Mouse (Mus musculus) adipose tissue, adult 10 weeks (tissue): ENCODE measurements around the gene Lmbr1l. TPM values are rescaled to one million over a fixed set of nuclear protein-coding genes. Genes with fewer than 3 reads are reported as not detected.

ENCODE experiments used
- polyA plus RNA-seq: library from polyadenylated mRNA; stranded (reverse); fragments of 350-450 nt; fragmentation: Illumina TruSeq; extraction: RNeasy Lipid Tissue Mini Kit (QIAGEN cat#74804); gene quantifications from one replicate; pipeline ENCODE4 v1.2.3, GENCODE M21; 2014; ENCODE audit warnings: low read depth, low replicate concordance

The Lmbr1l gene
- polyA plus RNA-seq: 22.8 TPM

DNA sequence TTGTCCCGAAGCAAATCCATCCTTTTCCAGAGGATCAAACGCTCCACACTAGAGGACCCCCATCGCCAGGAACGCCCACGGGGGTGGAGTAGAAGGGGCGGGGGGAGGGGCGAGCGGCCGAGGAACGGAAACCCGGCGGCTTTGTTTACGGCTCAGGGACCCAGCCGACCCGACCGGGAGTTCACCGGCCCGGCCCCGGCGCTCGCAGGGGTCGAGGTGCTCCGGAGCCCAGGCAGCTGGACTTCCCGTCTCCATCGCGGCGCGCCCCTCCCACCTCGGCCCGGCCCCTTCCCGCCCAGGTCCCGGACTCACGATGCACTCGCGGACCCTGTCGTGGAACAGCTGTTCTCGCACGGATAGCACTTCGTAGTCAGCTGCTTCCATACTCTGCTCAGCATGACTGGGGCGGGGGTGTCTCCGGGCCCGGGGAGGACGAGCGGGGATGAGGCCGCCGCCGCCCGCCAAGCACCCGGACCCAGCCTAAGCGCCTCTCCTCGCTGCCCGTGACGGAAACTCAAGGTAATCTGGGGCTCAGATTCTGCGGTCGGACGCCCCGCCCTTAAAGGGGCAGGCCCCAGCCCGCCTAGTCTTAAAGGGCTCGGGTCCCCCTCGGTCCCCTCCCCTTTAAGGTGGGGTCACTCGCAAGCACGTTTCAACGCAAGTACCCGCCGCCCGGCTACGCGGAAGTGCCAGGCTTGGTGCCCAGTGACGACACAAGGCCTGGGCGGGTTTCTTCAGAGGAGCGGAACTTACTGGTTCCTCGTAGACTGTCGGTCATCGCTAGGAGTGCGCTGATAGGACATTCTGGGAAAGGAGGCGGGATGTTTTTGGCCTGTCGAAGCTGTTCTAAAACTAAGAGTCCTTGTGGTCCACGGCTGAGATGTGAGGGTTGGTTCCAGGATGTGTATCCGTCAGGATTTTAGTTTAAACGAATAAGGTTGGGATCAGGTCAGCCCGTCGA lies at the start of gene Lmbr1l:
TSS of gene Lmbr1l (minus strand) at position 694 of the 961 bp plus-strand sequence.

DNA sequence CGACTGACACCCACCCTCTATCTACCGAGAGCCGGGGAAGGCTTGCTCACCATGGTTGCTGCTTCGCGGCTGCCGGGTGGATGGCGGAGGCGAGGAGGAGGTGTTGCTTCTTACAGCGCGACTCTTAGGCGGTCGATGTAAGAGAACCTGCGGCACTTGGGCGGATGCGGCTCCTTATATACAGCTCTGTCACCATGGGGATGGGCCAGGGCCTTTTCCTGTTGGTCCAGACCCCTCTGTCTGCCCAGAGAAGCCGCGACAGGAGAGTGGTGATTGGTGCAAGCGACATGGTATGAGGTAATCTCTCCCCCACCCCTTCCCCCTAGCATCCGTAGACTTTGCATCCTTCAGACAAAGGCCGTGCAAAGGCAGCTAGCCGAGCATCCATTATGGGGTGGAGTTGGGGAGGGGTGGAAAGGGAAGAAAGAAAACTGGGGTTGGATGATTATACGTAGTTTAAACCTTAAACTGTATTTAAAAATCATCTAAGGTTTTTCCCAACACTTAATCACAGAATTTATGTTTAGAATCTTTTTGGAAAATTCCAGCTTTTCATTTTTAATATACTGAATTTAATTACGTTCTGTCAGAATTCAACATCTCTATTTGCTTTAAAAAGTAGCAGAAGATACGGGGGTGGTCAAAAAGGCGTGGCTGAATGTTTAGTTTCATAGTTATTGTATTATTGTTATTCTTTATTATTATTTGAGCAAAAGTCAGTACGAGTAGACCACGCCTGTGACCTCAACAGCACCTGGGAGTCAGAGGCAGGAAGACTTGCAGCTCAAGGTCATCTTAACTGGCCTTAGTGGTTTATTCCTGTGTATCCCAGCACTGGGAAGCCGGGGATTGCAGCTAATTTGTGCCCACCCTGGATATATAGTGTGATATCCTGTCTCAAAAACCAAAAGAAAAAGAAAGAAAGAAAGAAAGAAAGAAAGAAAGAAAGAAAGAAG lies 35.6 kb upstream of the Lmbr1l start, which contains the start of the genes Gm49450 and Tuba1a:
TSS of gene Gm49450 (minus strand) at position 151 of the 956 bp plus-strand sequence.
TSS of gene Tuba1a (minus strand) at position 303 of the 956 bp plus-strand sequence.

DNA sequence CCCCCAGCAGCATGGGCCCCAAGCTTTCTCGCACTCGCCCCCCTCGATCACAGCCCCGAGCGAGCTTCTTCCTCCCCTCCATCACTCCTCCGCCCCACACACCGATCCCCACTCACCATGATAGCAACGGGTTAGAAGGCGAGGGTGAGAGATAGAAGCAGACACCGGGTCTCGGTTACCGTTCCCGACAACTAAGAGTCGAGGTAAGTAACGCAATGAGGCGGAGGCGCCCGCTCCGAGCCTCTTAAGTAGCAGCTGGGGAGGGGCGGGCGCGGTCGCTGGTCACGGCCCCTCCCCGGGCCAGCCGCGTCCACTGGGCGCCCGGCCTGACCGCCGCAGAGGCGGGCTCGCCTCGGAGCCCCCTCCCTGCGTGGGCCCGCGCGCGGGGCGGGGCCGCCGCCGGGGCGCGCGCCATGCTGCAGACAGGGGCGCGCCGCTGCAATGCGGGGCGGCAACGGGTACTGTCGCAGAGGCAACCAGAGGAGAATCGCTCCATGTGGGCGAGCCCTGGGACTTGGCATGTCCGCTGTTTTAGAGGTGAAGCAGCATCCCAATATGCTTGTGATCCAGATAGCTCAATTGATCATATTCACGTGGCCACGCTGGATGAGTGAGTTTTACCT lies 16.3 kb upstream of the Lmbr1l start, which contains the start of gene Tuba1b:
TSS of gene Tuba1b (minus strand) at position 349 of the 623 bp plus-strand sequence.

DNA sequence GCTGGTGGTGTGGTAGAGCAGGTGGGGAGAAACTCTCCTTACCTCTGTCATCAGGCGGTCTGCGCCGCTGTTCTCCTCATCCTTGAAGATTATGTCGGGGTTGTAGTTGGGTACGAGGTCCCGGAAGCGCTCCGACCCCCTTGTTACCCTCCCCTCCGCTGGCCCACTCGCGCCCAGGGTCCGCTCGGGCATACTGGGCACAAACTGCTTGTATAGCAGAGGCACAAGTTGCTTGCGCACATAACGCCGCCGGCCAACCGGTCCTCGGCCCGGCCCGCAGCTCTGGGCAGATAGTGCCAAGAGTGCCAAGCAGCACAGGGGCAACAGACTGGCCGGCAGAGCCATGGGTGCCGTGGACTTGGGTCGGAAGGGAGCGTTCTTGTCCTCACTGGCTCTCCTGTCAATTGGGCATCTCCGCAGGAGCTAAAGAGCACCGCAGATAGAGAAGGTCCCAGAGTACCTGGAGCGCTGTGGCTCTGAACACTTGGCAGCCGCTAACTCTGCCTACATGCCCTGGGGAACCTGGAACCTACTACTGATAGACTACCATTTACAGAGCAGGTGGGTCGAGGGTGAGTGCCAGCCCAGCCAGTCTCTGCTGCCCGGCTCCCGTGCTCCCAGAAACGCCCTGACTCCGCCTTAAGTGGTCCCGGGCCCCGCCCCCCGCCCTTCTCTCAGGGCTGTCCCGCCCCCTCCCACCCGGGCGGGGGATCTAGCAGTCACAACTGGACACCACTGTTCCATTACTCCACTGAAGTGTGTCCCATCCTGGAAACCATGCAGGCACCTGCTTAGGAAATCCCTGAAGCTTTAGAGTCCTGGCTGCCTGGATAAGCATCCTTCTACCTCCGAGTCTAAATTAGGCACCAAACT lies 19.9 kb downstream of the Lmbr1l start, which contains the start of gene Dhh:
TSS of gene Dhh (minus strand) at position 613 of the 873 bp plus-strand sequence.

DNA sequence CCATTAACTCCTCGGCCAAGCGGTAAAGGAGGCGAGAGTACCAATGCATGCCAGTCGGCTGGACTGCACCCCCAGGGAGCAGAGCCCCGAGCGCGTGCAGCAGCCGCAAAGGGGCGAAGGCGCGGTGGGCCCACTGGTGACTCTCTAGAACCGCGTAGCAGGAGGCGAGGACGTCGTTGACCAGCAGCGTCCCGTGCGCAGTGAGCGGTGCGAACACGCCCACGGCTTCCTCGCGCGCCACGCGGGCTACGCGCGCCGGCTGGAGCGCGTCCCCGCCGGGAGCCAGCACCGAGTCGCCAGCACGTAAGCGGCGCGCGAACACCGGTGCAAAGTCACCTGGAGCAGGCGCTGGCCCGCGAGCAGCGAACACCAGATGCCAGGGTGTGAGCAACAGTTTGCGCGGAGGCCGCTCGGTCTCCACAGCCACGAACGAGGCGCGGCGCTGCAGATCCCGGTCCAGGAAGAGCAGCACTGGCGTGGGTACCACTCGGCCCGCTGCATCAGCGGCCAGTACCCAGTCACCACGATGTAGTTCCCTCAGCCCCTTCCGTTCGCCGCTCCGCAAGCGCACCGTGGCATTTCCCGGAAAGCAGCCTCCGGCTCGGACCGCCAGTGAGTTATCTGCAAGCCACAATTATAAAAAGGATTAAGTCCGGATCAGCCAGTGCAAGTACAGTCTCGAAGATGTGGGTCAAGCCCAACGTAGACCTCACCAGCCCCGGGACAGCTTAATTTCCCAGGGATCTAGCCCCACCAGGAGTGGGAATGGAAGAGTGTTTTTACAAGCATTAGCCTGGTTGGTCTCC lies 23.9 kb downstream of the Lmbr1l start, which contains the start of gene Rhebl1:
TSS of gene Rhebl1 (minus strand) at position 601 of the 806 bp plus-strand sequence.

DNA sequence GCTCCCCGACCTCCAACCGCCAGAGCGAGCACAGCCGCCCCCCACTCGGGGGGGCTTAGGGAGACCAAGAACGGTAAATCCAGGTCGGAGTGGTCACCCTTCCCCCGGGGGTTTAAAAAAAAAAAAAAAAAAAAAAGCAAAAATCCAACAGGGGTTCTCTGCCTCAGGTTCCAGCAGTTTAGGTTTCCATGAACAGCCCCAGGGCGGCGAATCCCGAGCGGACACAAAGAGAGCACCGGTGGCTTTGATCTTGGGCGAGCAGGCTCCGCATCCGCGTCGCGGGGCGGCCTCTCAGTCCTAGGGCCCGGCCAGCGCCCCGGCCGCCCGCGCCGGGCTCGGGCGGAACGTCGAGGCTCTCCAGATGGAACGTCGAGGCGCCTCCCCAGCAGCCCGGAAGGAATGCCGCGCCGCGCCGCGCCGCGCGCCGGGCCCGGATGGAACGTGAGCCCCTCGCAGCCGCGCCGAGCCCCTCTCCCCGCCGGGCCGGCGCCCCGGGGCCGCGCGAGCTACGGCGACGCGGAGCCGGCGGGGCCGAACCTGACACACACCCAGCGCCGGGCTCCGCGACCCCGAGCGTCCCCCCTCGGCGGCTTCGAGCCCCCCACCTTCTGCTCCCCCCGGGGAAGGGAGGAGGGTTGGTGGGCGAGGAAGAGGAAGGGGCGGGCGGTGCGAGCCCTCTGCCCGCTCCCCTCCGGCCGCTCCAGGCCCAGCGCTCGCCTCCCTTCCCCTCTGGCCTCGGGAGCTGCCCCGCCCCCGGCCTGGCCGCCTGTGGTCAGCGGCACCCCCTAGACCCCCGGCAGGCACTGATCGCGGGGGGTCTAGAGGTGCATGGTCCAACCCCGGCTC lies 46.7 kb downstream of the Lmbr1l start, which contains the start of gene Kmt2d:
TSS of gene Kmt2d (minus strand) at position 135 of the 846 bp plus-strand sequence.

Other genes starting within 250 kb of the Lmbr1l start
- gene Rnd1, start 240.8 kb downstream of the Lmbr1l start, polyA plus RNA-seq: 1.3 TPM
- 5.6 TPM for gene Ccdc65, start 210.0 kb downstream of the Lmbr1l start, polyA plus RNA-seq
- gene Fkbp11, start 190.0 kb downstream of the Lmbr1l start, polyA plus RNA-seq: 41.6 TPM
- 114 TPM for gene Arf3, start 155.0 kb downstream of the Lmbr1l start, polyA plus RNA-seq
- gene Wnt10b, start 140.1 kb downstream of the Lmbr1l start, polyA plus RNA-seq: 2.8 TPM
- not detected for gene Wnt1, start 128.4 kb downstream of the Lmbr1l start, polyA plus RNA-seq
- gene Ddn, start 108.7 kb downstream of the Lmbr1l start, polyA plus RNA-seq: not detected
- 73.1 TPM for gene Prkag1, start 86.7 kb downstream of the Lmbr1l start, polyA plus RNA-seq
- gene Kmt2d, start 47.0 kb downstream of the Lmbr1l start, polyA plus RNA-seq: 33.8 TPM
- gene Rhebl1, start 23.7 kb downstream of the Lmbr1l start, polyA plus RNA-seq: 4.4 TPM
- gene Dhh, start 19.7 kb downstream of the Lmbr1l start, polyA plus RNA-seq: 0.97 TPM
- 537 TPM for gene Tuba1b, start 16.3 kb upstream of the Lmbr1l start, polyA plus RNA-seq
- not detected for gene Gm49450, start 35.3 kb upstream of the Lmbr1l start, polyA plus RNA-seq
- gene Tuba1a, start 35.5 kb upstream of the Lmbr1l start, polyA plus RNA-seq: 299 TPM
- gene Tuba1c, start 111.7 kb upstream of the Lmbr1l start, polyA plus RNA-seq: 81.1 TPM
- 0.45 TPM for gene Prph, start 136.9 kb upstream of the Lmbr1l start, polyA plus RNA-seq
- gene Troap, start 156.3 kb upstream of the Lmbr1l start, polyA plus RNA-seq: 1.6 TPM
- 2.6 TPM for gene C1ql4, start 169.6 kb upstream of the Lmbr1l start, polyA plus RNA-seq
- 6.5 TPM for gene Dnajc22, start 174.9 kb upstream of the Lmbr1l start, polyA plus RNA-seq
- 15.8 TPM for gene Spats2, start 207.7 kb upstream of the Lmbr1l start, polyA plus RNA-seq